Mouse (Mus musculus) gastrocnemius, adult 2 months (tissue): ENCODE data around the gene B3gnt4. TPM values are rescaled to one million over a fixed set of nuclear protein-coding genes. Genes with fewer than 3 reads are reported as not detected.
A peak's percentile ranks its signal among the peaks of the same experiment; 100 is the strongest.

Experiments
- DNase-seq: peaks from one replicate; pipeline ENCODE4 v3.0.0; 2022
- H3K27ac ChIP-seq: fragments of 200-600 bp; 2 replicates; pipeline ENCODE4 v1.8.1; 2022; ENCODE audit warnings: mild to moderate bottlenecking
- H3K4me3 ChIP-seq: fragments of 200-600 bp; 2 replicates; pipeline ENCODE4 v1.8.1; 2022; ENCODE audit warnings: mild to moderate bottlenecking, moderate library complexity
- CTCF ChIP-seq: fragments of 200-600 bp; IDR thresholded peaks from 2 replicates; pipeline ENCODE4 v1.8.1; 2022; ENCODE audit warnings: antibody characterized with exemption, mild to moderate bottlenecking, moderate library complexity
- intact Hi-C: fragments of 180-260 bp; cut with DNase I; formaldehyde crosslinking; loops from one replicate; pipeline ENCODE4 v1.15.1; 2025
- microRNA-seq: library from miRNA; unstranded; fragments of <30 nt; microRNA quantifications from one replicate; pipeline ENCODE4 v1.2.0, GENCODE M21; 2021
- total RNA-seq, 2 experiments: library from RNA; stranded (reverse); gene quantifications; 2 replicates each; pipeline ENCODE4 v1.2.3; 2021

Gene B3gnt4
- total RNA-seq, 2 experiments from 2014 or later = not detected

GRCm38 (mm10) chr5:123556451-123556850 is 46.2 kb downstream of the B3gnt4 start:
- Histone ChIP-seq H3K27ac (no peak overlapping the region), H3K4me3 (no peak overlapping the region)
- no peak for TF ChIP-seq CTCF
- peak; percentile 87 for DNase-seq
- intact Hi-C loops = no loop called here

GRCm38 (mm10) chr5:123559588-123559987 is 49.3 kb downstream of the B3gnt4 start:
- TF ChIP-seq CTCF = no peak
- no peak overlapping the region for H3K4me3 ChIP-seq
- no peak overlapping the region for H3K27ac ChIP-seq
- no peak for DNase-seq
- intact Hi-C loops = no loop called here

GRCm38 (mm10) chr5:123561128-123561527 is 50.9 kb downstream of the B3gnt4 start:
- intact Hi-C loops = no loop called here
- H3K27ac ChIP-seq = no peak overlapping the region
- no peak for DNase-seq
- TF ChIP-seq CTCF = no peak
- H3K4me3 ChIP-seq = no peak overlapping the region

Small RNAs within 50 kb of the gene (microRNA-seq; reads per million reads assigned to microRNA genes)
- gene Mir7647 = not detected

Other genes starting within 250 kb of the B3gnt4 start
- 10 to 100 TPM in 1 of 2 experiments, 1 to 10 TPM in 1; 4.9 to 10.7 TPM for gene Bcl7a, start 166.6 kb upstream of the B3gnt4 start, total RNA-seq
- 10 to 100 TPM; 55.7 to 66.0 TPM for gene Mlxip, start 115.7 kb upstream of the B3gnt4 start, total RNA-seq
- not detected for gene Lrrc43, start 21.2 kb upstream of the B3gnt4 start, total RNA-seq
- gene Il31, start 21.0 kb upstream of the B3gnt4 start, total RNA-seq = not detected
- 10 to 100 TPM; 37.7 to 47.7 TPM for gene Diablo, start 13.7 kb downstream of the B3gnt4 start, total RNA-seq
- gene Gm49027, start 15.0 kb downstream of the B3gnt4 start, total RNA-seq = under 1 TPM in 1 of 2 experiments, not detected in 1; 0.36 TPM
- gene Vps33a, start 62.6 kb downstream of the B3gnt4 start, total RNA-seq = 10 to 100 TPM; 34.0 to 36.7 TPM
- gene Clip1, start 174.2 kb downstream of the B3gnt4 start, total RNA-seq = 100 to 1,000 TPM; 286 to 331 TPM
- gene Zcchc8, start 210.6 kb downstream of the B3gnt4 start, total RNA-seq = 10 to 100 TPM; 17.1 to 22.0 TPM
- gene Rsrc2, start 239.0 kb downstream of the B3gnt4 start, total RNA-seq = 10 to 100 TPM; 39.4 to 41.2 TPM
- not detected for gene Kntc1, start 239.3 kb downstream of the B3gnt4 start, total RNA-seq